Mouse (Mus musculus): ENCODE results near the gene Unc5c. TPM values are rescaled to one million over a fixed set of nuclear protein-coding genes. Genes with fewer than 3 reads are reported as not detected.

Unc5c gene
- total and polyA plus RNA-seq, 3 experiments = not detected

DNA sequence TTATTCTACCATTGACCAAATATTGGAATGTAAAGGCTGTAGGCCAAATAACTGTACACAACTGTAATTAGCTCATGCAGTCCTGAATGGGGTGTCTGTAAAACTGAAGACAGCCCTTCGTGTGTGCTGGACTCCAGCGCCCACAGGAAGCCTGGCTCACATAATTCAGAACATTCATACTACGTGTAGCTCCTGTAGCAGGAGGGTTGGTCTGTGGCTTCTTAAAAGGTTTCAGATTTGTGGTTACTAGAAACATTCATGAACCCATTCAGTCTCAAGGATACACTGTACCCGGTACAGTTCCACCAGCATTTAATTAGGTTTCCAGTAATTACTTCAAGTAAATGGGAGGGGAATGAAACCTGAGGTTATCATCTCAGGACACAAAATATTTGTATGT, 246.6 kb downstream of the Unc5c start:
- no peak for TF ChIP-seq KAT2A (conservative IDR thresholded peaks at IDR 0.05; ENCODE audit: low read depth, low read length)
- TF ChIP-seq POLR2AphosphoS5 (IDR thresholded peaks at IDR 0.05; ENCODE audit: borderline replicate concordance, low read depth, low read length) = no peak
- TF ChIP-seq RCOR1 (IDR thresholded peaks at IDR 0.05; ENCODE audit: low read depth, low read length) = no peak
- no peak for TF ChIP-seq E2F4 (IDR thresholded peaks at IDR 0.05; ENCODE audit: borderline replicate concordance, low read depth, low read length)
- no peak for TF ChIP-seq ZC3H11A (IDR thresholded peaks at IDR 0.05; ENCODE audit: low read depth, low read length)
- no peak for TF ChIP-seq HCFC1 (IDR thresholded peaks at IDR 0.05; ENCODE audit: low read depth, low read length)
- no peak for TF ChIP-seq EP300 (IDR thresholded peaks at IDR 0.05; ENCODE audit: low read depth in 1 of 2, low read length in 2 of 2)
- no peak for TF ChIP-seq NELFE (IDR thresholded peaks at IDR 0.05; ENCODE audit: low read depth, low read length)
- no peak for TF ChIP-seq MAX (IDR thresholded peaks at IDR 0.05; ENCODE audit: low read length)
- no peaks in the 10 kb centered on the region for H3K9me3 ChIP-seq (replicated peaks; ENCODE audit: insufficient read depth, low read length)
- H3K27me3 ChIP-seq (ENCODE audit: control insufficient read depth in 1 of 2, insufficient read depth in 2 of 2, low read length in 2 of 2) = no peaks in the 10 kb centered on the region

DNA sequence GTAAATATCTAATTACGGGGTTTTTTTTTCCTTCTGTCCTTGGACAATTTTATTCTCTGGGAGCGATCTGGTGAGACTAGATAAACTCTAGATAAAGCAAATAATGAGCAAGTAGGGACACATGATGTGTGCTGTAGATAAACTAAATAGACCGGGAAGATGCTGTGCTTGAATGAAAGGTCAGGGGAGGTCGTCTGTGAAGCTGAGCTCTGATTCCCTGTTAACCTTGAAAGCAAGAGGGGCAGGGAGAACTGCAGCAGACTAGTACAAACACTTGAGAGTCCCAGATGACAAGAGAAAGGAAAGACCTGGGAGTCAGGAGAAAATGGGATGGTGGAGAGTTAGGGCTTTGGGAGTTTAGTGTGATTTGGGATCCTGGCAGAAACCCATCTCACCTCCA, 251.4 kb downstream of the Unc5c start:
- H3K27me3 ChIP-seq (ENCODE audit: control insufficient read depth in 1 of 2, insufficient read depth in 2 of 2, low read length in 2 of 2) = no peaks in the 10 kb centered on the region
- H3K79me2 ChIP-seq (ENCODE audit: control insufficient read depth, insufficient read depth, low read length, poor library complexity) = no peaks in the 10 kb centered on the region
- TF ChIP-seq POLR2AphosphoS2 (IDR thresholded peaks at IDR 0.05; ENCODE audit: low read length) (no peak), KAT2A (conservative IDR thresholded peaks at IDR 0.05; ENCODE audit: low read depth, low read length) (no peak), ETS1 (IDR thresholded peaks at IDR 0.05; ENCODE audit: low read depth, low read length) (no peak), MAFK (IDR thresholded peaks at IDR 0.05; ENCODE audit: borderline replicate concordance, low read depth, low read length) (no peak), TCF12 (IDR thresholded peaks at IDR 0.05; ENCODE audit: low read depth, low read length) (no peak), GATA1 (IDR thresholded peaks at IDR 0.05; ENCODE audit: low read depth, low read length) (no peak), JUND (IDR thresholded peaks at IDR 0.05; ENCODE audit: low read depth, low read length) (no peak), EP300 (IDR thresholded peaks at IDR 0.05; ENCODE audit: low read depth in 1 of 2, low read length in 2 of 2) (no peak), ZC3H11A (IDR thresholded peaks at IDR 0.05; ENCODE audit: low read depth, low read length) (no peak), SIN3A (IDR thresholded peaks at IDR 0.05; ENCODE audit: low read length) (no peak), SMC3 (IDR thresholded peaks at IDR 0.05; ENCODE audit: low read depth, low read length) (no peak), NRF1 (IDR thresholded peaks at IDR 0.05; ENCODE audit: insufficient read depth, low read depth, low read length, poor library complexity, severe bottlenecking) (no peak), GABPA (IDR thresholded peaks at IDR 0.05; ENCODE audit: low read depth, low read length) (no peak)

More for the DNA sequence above, 246.6 kb downstream of the Unc5c start:
- no peak overlapping the region for H3K9ac ChIP-seq (ENCODE audit: control insufficient read depth, low read depth, low read length, poor library complexity, severe bottlenecking)
- H3K4me3 ChIP-seq (ENCODE audit: control insufficient read depth in 1 of 2, insufficient read depth in 1 of 2, low read depth in 2 of 2, low read length in 2 of 2) = no peak overlapping the region
- no peaks in the 10 kb centered on the region for H3K79me2 ChIP-seq (ENCODE audit: control insufficient read depth, insufficient read depth, low read length, poor library complexity)
- H3K27ac ChIP-seq (ENCODE audit: control insufficient read depth, low read depth, low read length) = no peak overlapping the region
- H3K4me1 ChIP-seq (ENCODE audit: control insufficient read depth in 1 of 2, insufficient read depth in 2 of 2, low read length in 2 of 2) = no peaks in the 10 kb centered on the region
- no peaks in the 10 kb centered on the region for H3K36me3 ChIP-seq (ENCODE audit: control insufficient read depth in 1 of 2, insufficient read depth in 2 of 2, low read length in 2 of 2)
- DNase-seq (ENCODE audit: low read depth, low spot score) = no peak

More for the DNA sequence above, 251.4 kb downstream of the Unc5c start:
- DNase-seq (ENCODE audit: low read depth, low spot score) = no peak
- Histone ChIP-seq H3K4me1 (ENCODE audit: control insufficient read depth in 1 of 2, insufficient read depth in 2 of 2, low read length in 2 of 2) (no peaks in the 10 kb centered on the region), H3K4me3 (ENCODE audit: control insufficient read depth in 1 of 2, insufficient read depth in 1 of 2, low read depth in 2 of 2, low read length in 2 of 2) (no peak overlapping the region), H3K27ac (ENCODE audit: control insufficient read depth, low read depth, low read length) (no peak overlapping the region), H3K36me3 (ENCODE audit: control insufficient read depth in 1 of 2, insufficient read depth in 2 of 2, low read length in 2 of 2) (no peaks in the 10 kb centered on the region), H3K9me3 (replicated peaks; ENCODE audit: insufficient read depth, low read length) (no peaks in the 10 kb centered on the region), H3K9ac (ENCODE audit: control insufficient read depth, low read depth, low read length, poor library complexity, severe bottlenecking) (no peak overlapping the region)
